Mouse (Mus musculus) testis, postnatal 14 days (tissue): Measurements from ENCODE around the gene Cacna1c.

ENCODE experiments used
- DNase-seq: peaks from one replicate; pipeline ENCODE4 v3.0.0; 2021; ENCODE audit warnings: low spot score

The Cacna1c gene

GRCm38 (mm10) chr6:118848640-118849039, 347.6 kb downstream of the Cacna1c start:
- no peak for DNase-seq

GRCm38 (mm10) chr6:118847751-118848150, 348.5 kb downstream of the Cacna1c start:
- no peak for DNase-seq

GRCm38 (mm10) chr6:118845829-118846228, 350.4 kb downstream of the Cacna1c start:
- no peak for DNase-seq

GRCm38 (mm10) chr6:118845180-118845579, 351.0 kb downstream of the Cacna1c start:
- DNase-seq, result no peak

GRCm38 (mm10) chr6:118843566-118843965, 352.7 kb downstream of the Cacna1c start:
- no peak for DNase-seq

GRCm38 (mm10) chr6:118841892-118842291, 354.3 kb downstream of the Cacna1c start:
- no peak for DNase-seq

- no peak for DNase-seq
These were observed 357.0 kb downstream of the Cacna1c start for GRCm38 (mm10) chr6:118838919-118839915.

GRCm38 (mm10) chr6:118836693-118837092, 359.5 kb downstream of the Cacna1c start:
- DNase-seq, result no peak

- DNase-seq, result no peak
These were observed 362.2 kb downstream of the Cacna1c start for GRCm38 (mm10) chr6:118834046-118834445.

- no peak for DNase-seq
These were observed 363.2 kb downstream of the Cacna1c start for GRCm38 (mm10) chr6:118833049-118833448.

- DNase-seq, result no peak
These were observed 363.6 kb downstream of the Cacna1c start for GRCm38 (mm10) chr6:118832616-118833015.

- no peak for DNase-seq
These were observed 365.4 kb downstream of the Cacna1c start for GRCm38 (mm10) chr6:118830851-118831250.

- no peak for DNase-seq
These were observed 368.0 kb downstream of the Cacna1c start for GRCm38 (mm10) chr6:118828187-118828586.

- DNase-seq, result no peak
These were observed 368.7 kb downstream of the Cacna1c start for GRCm38 (mm10) chr6:118827560-118827959.

- peak; percentile 31 for DNase-seq
These were observed 370.8 kb downstream of the Cacna1c start for GRCm38 (mm10) chr6:118825400-118825871.

- no peak for DNase-seq
These were observed 374.7 kb downstream of the Cacna1c start for GRCm38 (mm10) chr6:118821536-118821935.

- DNase-seq, result no peak
These were observed 376.6 kb downstream of the Cacna1c start for GRCm38 (mm10) chr6:118819657-118820056.

- no peak for DNase-seq
These were observed 378.2 kb downstream of the Cacna1c start for GRCm38 (mm10) chr6:118817928-118818503.

- DNase-seq, result no peak
These were observed 380.0 kb downstream of the Cacna1c start for GRCm38 (mm10) chr6:118816253-118816652.

- no peak for DNase-seq
These were observed 383.7 kb downstream of the Cacna1c start for GRCm38 (mm10) chr6:118812556-118812955.

GRCm38 (mm10) chr6:118812007-118812406, 384.2 kb downstream of the Cacna1c start:
- no peak for DNase-seq

- DNase-seq, result no peak
These were observed 385.4 kb downstream of the Cacna1c start for GRCm38 (mm10) chr6:118810834-118811233.

GRCm38 (mm10) chr6:118805139-118805538, 391.1 kb downstream of the Cacna1c start:
- no peak for DNase-seq
